Mouse (Mus musculus): Measurements from ENCODE around the gene Mbd3. TPM values are rescaled to one million over a fixed set of nuclear protein-coding genes. Genes with fewer than 3 reads are reported as not detected.
A peak's percentile ranks its signal among the peaks of the same experiment; 100 is the strongest.

Mbd3 gene
- 90.6 and 90.7 TPM in 2 replicates for polyA plus RNA-seq (2015; fragmentation: Nextera tagmentation; extraction: Ambion mirVana)

DNA sequence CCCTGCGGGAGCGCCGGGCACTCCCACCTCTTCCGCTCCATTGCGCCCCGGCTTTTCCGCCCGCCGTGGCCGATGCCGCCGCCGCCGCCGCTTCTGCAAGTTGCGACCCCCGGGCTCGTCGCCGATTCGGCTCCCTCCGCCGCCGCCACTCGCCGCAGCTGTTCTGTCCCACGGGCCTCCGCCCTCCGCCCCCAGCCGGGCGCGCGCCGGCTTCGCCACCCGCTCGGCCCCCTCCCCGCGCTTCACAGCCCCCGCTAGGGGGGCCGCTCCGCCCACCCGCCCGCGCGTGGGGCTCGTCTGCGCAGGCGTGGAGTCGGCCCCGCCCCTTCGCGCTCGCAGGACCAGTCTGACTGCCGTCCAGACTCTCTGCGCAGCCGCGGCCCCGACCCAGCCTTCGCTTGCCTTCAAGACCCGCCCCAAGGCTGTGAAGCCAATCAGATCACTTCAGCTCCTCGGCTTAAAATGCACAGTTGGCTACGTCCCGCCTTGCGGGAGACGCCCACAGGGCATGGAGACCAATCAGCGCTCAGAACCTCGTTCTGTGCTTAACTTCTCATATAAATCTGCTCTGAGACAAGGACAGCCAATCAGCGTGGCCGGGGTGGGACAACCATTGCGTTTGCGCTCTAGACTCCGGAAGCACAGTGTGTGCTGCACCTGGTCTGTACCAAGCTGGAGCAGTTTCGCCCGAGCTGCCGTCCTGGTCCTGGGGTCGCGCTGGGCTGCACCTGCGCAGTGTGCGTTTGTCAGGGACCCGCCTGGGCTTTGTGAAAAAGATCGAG, at the start of gene Mbd3:
Gene Mbd3 (minus strand): TSS at position 360 of the 782 bp plus-strand sequence.
- Histone ChIP-seq H3K27me3 (replicated peaks; ENCODE audit: insufficient read depth, low read length) (no peaks in the 10 kb centered on the region), H3K9ac (replicated peaks; ENCODE audit: low read depth) (peak within 1 kb of the TSS; percentile 87), H3K4me1 (ENCODE audit: insufficient read depth, low read depth, low read length) (peaks cover 12% of the 10 kb centered on the region), H3K27ac (ENCODE audit: low read length) (peak within 1 kb of the TSS; percentile 98), H3K36me3 (ENCODE audit: insufficient read depth, low read length) (peaks cover 24% of the 10 kb centered on the region; the same call in 1 of the 2 replicates), H3K4me2 (replicated peaks; ENCODE audit: low read depth, low read length) (peak within 1 kb of the TSS; percentile 73), H3K9me3 (ENCODE audit: low read length) (no peaks in the 10 kb centered on the region), H3K4me3 (ENCODE audit: low read depth, low read length) (peak within 1 kb of the TSS; percentile 86)
- WGBS: under 1% methylated on average over 63 of the region's 82 CpGs
- ATAC-seq (peak; percentile 95), DNase-seq (ENCODE audit: low spot score) (peak; percentile 100)
- TF ChIP-seq EP300 (IDR thresholded peaks at IDR 0.05) (no peak), CTCF (IDR thresholded peaks at IDR 0.05) (no peak)

DNA sequence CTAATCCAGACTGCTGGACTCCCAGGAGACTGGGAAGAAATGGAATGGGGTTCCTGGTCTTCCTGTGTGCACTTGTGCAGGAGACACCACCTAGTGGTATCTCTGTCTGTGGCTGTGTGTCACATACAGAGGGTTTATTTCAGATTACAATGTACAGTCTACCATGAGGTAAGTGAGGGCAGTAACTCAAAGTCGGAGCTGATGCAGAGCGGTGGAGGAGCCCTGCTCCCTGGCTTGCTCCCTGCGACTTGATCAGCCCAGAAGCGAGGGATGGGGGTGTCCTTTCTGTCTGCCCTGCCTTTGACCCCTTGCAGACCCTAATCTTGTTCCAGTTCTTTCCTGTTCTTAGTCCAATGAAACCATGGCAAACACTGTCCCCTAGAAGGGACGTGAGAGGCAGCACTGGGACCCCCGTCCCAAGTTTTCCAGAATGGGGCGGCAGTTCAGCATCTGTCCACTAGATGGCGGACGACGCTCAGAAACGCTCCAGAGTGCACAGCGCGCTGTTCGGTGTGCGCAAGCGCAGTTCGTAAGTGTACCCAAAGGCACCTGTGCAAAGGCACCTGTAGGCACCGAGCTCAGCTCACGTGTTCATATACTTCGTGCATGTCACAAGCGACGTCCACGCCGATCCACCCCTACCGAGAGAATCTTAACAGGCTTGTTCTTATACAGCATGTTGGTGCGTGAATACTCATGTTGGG, 46.7 kb upstream of the Mbd3 start:
- H3K9me3 ChIP-seq (ENCODE audit: low read length): no peaks in the 10 kb centered on the region
- no peaks in the 10 kb centered on the region for H3K27me3 ChIP-seq (replicated peaks; ENCODE audit: insufficient read depth, low read length)
- 7% methylated on average over 26 of the region's 26 CpGs for WGBS
- no peak overlapping the region for H3K9ac ChIP-seq (replicated peaks; ENCODE audit: low read depth)
- peak; percentile 88 for DNase-seq (ENCODE audit: low spot score)
- no peak overlapping the region for H3K4me2 ChIP-seq (replicated peaks; ENCODE audit: low read depth, low read length)
- ATAC-seq: peak; percentile 88
- TF ChIP-seq CTCF (IDR thresholded peaks at IDR 0.05) (peak; percentile 99), EP300 (IDR thresholded peaks at IDR 0.05) (no peak)
- H3K36me3 ChIP-seq (ENCODE audit: insufficient read depth, low read length): no peaks in the 10 kb centered on the region
- no peak overlapping the region for H3K27ac ChIP-seq (ENCODE audit: low read length)
- H3K4me1 ChIP-seq (ENCODE audit: insufficient read depth, low read depth, low read length): no peaks in the 10 kb centered on the region
- no peak overlapping the region for H3K4me3 ChIP-seq (ENCODE audit: low read depth, low read length)

DNA sequence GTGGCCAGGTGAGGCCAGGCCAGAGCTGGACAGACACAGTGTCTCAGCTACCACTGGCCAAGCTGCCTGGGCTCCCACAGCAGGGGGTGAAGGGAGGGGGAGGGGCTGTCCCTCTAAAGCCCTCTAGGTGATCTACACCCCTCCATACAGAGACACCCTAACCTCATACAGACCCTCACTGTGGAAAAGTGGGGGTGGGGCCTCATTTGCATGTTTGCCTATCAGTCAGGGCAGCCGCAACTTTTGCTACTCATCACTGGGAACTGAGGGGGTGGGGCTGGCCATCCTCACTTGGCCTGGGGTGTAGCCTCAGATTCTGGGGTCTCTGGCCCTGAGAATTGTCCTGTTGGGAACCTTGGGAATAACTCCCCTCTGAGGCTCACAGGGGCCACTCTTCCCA, 45.7 kb upstream of the Mbd3 start:
- no peaks in the 10 kb centered on the region for H3K36me3 ChIP-seq (ENCODE audit: insufficient read depth, low read length)
- H3K4me2 ChIP-seq (replicated peaks; ENCODE audit: low read depth, low read length): no peak overlapping the region
- no peaks in the 10 kb centered on the region for H3K27me3 ChIP-seq (replicated peaks; ENCODE audit: insufficient read depth, low read length)
- WGBS: 67% methylated on average over 1 of the region's 1 CpGs
- ATAC-seq (no peak), DNase-seq (ENCODE audit: low spot score) (no peak)
- TF ChIP-seq EP300 (IDR thresholded peaks at IDR 0.05) (no peak), CTCF (IDR thresholded peaks at IDR 0.05) (no peak)
- H3K9ac ChIP-seq (replicated peaks; ENCODE audit: low read depth): no peak overlapping the region
- no peak overlapping the region for H3K4me3 ChIP-seq (ENCODE audit: low read depth, low read length)
- H3K9me3 ChIP-seq (ENCODE audit: low read length): no peaks in the 10 kb centered on the region
- no peak overlapping the region for H3K27ac ChIP-seq (ENCODE audit: low read length)
- H3K4me1 ChIP-seq (ENCODE audit: insufficient read depth, low read depth, low read length): no peaks in the 10 kb centered on the region

DNA sequence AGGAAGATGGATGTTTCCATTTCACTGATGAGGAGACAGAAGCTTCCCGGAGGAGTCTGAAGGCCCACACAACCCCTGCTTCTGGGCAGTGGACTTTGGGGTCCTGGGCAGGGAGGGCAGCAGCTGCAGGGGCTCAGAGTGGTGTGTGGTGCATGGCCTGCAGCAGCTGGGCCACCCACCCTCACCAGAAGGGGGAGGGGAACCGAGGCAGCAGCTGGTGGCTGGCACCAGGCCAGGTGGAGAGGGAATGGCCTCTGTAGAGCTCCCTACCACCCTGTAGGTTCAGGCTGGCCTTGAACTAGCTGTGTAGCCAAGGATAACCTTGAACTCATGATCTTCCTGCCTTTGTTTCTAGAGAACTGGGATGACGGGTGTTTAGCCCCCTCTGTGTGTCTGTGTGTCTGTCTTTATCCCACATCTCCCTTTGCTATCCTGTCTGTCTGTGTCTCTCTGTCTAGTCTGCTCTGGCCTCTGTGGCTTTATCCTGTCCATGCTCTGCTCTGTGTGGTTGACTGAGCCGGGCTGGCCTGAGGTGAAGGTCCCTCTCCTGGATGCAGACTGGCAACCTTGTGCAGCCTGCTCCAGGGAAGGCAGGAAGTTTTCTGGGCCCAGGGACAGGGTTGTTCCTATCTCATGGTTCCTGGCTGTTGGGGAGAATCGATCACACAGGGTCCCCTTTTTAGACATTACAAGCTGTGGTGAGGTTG, 45.1 kb upstream of the Mbd3 start:
- no peaks in the 10 kb centered on the region for H3K9me3 ChIP-seq (ENCODE audit: low read length)
- no peak overlapping the region for H3K27ac ChIP-seq (ENCODE audit: low read length)
- H3K4me1 ChIP-seq (ENCODE audit: insufficient read depth, low read depth, low read length): no peaks in the 10 kb centered on the region
- no peaks in the 10 kb centered on the region for H3K36me3 ChIP-seq (ENCODE audit: insufficient read depth, low read length)
- H3K9ac ChIP-seq (replicated peaks; ENCODE audit: low read depth): no peak overlapping the region
- no peak for DNase-seq (ENCODE audit: low spot score)
- no peak overlapping the region for H3K4me3 ChIP-seq (ENCODE audit: low read depth, low read length)
- no peak overlapping the region for H3K4me2 ChIP-seq (replicated peaks; ENCODE audit: low read depth, low read length)
- no peaks in the 10 kb centered on the region for H3K27me3 ChIP-seq (replicated peaks; ENCODE audit: insufficient read depth, low read length)
- ATAC-seq: no peak
- 32% methylated on average over 5 of the region's 5 CpGs for WGBS
- TF ChIP-seq EP300 (IDR thresholded peaks at IDR 0.05): no peak
- no peak for TF ChIP-seq CTCF (IDR thresholded peaks at IDR 0.05)

DNA sequence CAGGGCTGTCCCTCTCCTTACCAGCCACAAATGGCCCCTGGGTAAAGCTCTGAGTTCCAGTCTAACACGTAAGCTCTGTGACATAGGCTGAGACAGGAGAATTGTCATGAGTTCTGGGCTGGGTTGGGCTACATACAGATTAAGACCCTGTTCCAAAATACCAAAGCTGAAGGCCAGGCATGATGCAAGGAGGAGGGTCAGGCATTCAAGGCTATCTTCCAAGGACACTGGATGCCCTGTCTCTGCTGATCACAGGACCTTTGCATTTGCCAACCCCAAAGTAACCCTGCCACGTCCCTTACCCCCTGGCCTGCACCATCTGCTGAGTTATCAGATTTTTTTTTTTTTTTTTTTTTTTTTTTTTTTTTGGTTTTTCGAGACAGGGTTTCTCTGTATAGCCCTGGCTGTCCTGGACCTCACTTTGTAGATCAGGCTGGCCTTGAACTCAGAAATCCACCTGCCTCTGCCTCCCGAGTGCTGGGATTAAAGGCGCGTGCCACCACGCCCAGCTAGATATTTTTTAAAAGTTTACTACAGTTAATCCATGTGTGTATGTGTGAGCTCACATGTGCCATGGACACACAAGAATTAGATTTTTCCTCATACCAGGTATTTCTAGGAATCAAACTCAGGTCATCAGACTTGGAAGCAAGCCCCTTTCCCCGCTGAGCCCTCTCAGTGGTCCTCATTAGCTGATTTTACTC, 44.4 kb upstream of the Mbd3 start:
- TF ChIP-seq EP300 (IDR thresholded peaks at IDR 0.05): no peak
- no peak for TF ChIP-seq CTCF (IDR thresholded peaks at IDR 0.05)
- Histone ChIP-seq H3K27ac (ENCODE audit: low read length) (no peak overlapping the region), H3K4me3 (ENCODE audit: low read depth, low read length) (no peak overlapping the region), H3K4me2 (replicated peaks; ENCODE audit: low read depth, low read length) (no peak overlapping the region), H3K9ac (replicated peaks; ENCODE audit: low read depth) (no peak overlapping the region), H3K9me3 (ENCODE audit: low read length) (no peaks in the 10 kb centered on the region), H3K36me3 (ENCODE audit: insufficient read depth, low read length) (no peaks in the 10 kb centered on the region), H3K27me3 (replicated peaks; ENCODE audit: insufficient read depth, low read length) (no peaks in the 10 kb centered on the region), H3K4me1 (ENCODE audit: insufficient read depth, low read depth, low read length) (no peaks in the 10 kb centered on the region)
- 81% methylated on average over 7 of the region's 8 CpGs for WGBS
- ATAC-seq: no peak
- no peak for DNase-seq (ENCODE audit: low spot score)
